Mouse (Mus musculus): Measurements from ENCODE around the gene Rfc5.
"Not testable (repeated sequence)": the region's sequence is repeated elsewhere in the genome, so short reads cannot be mapped to it uniquely, and the experiment has no call there.

Gene Rfc5

GRCm38 (mm10) chr5:117347011-117347410, 41.8 kb downstream of the Rfc5 start:
- DNase-seq (ENCODE audit: low spot score) = no peak

GRCm38 (mm10) chr5:117346281-117346680, 42.6 kb downstream of the Rfc5 start:
- no peak for DNase-seq (ENCODE audit: low spot score)

GRCm38 (mm10) chr5:117345432-117345976, 43.3 kb downstream of the Rfc5 start:
- no peak for DNase-seq (ENCODE audit: low spot score)

- not testable (repeated sequence) for DNase-seq (ENCODE audit: low spot score)
Observed at GRCm38 (mm10) chr5:117344496-117344895, 44.4 kb downstream of the Rfc5 start.

- DNase-seq (ENCODE audit: low spot score) = no peak
Observed at GRCm38 (mm10) chr5:117341896-117342295, 47.0 kb downstream of the Rfc5 start.

- DNase-seq (ENCODE audit: low spot score) = no peak
Observed at GRCm38 (mm10) chr5:117340081-117340480, 48.8 kb downstream of the Rfc5 start.

GRCm38 (mm10) chr5:117338503-117338902, 50.3 kb downstream of the Rfc5 start:
- DNase-seq (ENCODE audit: low spot score) = no peak

- no peak for DNase-seq (ENCODE audit: low spot score)
Observed at GRCm38 (mm10) chr5:117337999-117338398, 50.8 kb downstream of the Rfc5 start.

- DNase-seq (ENCODE audit: low spot score) = peak; percentile 77
Observed at GRCm38 (mm10) chr5:117330457-117330856, 58.4 kb downstream of the Rfc5 start.
